Mouse (Mus musculus): Measurements from ENCODE around the gene Rpl36-ps4.

DNA sequence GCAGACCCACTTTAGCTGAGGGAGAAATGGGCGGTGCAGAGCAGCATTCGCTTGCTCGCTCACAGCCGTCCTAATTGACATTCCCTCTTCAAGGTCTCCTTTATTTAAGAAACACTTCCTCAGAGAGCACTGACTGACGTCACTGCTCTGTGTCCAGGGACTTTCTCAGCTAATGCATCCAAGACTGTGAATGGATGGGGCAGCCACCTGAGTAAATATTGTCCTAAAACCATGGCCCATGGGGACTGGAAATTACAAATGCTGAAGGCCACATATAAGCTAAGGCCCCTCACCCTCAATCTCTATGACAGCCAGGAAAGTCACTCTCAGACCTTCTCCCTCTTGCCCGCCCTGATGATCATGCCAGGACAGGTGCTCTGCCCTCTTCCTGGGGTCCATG is 23.6 kb upstream of the Rpl36-ps4 start:
- TF ChIP-seq CTCF (IDR thresholded peaks at IDR 0.05; ENCODE audit: control insufficient read depth, insufficient read depth, low read length): no peak
- no peak for TF ChIP-seq POLR2A (IDR thresholded peaks at IDR 0.05; ENCODE audit: borderline replicate concordance, control insufficient read depth, low read depth, low read length)

Data from bone marrow, adult 2 months (tissue).